13 mouse cellular contexts compared by ENCODE assay signal in the genomic region with DNA sequence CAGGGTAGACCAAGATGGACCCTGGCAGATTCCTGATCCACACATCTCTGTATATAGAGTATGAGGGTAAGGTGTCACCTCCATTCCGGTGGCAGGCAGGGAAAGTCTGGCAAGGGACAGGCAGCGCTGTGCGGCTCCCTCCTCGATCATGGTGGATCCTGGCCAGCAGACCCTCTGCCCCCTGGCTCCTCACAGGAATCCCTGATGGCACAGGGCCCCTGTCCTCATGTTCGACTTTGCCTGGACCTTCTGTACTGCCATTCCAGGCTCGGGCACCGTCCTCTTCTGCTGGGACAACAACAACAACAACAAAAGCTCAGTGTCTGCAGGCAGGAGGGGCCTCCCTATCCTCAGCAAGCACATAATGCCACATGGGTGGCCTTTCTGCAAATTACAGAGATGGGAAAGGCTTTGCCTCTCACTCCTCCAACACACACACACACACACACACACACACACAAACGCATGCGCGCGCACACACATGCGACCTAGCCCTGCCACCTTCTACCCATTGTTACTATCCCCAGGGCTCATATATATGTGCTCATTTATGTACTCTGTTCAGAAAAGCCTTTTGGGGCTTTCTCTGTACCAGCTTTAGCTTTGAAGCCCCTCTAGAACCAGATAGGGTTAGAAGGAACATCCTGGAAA. TPM values are rescaled to one million over a fixed set of nuclear protein-coding genes. Genes with fewer than 3 reads are reported as not detected.
DNase-seq lines count a peak whose midpoint lies in the region; ATAC-seq and TF ChIP-seq lines count a peak whose summit lies in the region.
"Had no signal": no experiment of that assay in that cellular context is flagged by ENCODE, and none has a peak within 500 bp of the region (broad histone marks: within the 10 kb centered on the region; RNA-seq: fewer than 3 reads in every experiment).

No protein-coding gene starts in this region.

- H3K9me3 ChIP-seq in intestine, embryonic 15.5 days: no peaks in the 10 kb centered on the region
- no peaks in the 10 kb centered on the region for H3K9me3 ChIP-seq in intestine, embryonic 16.5 days (ENCODE audit: control insufficient read depth, low read length)
- no peaks in the 10 kb centered on the region for H3K9me3 ChIP-seq in embryonic facial prominence, embryonic 14.5 days (ENCODE audit: control insufficient read depth, low read length)
- no peaks in the 10 kb centered on the region for H3K9me3 ChIP-seq in hindbrain, embryonic 15.5 days
- no peaks in the 10 kb centered on the region for H3K9me3 ChIP-seq in midbrain, postnatal 0 days (ENCODE audit: low read length)
- H3K9me3 ChIP-seq: G1E; limb, embryonic 15.5 days had no signal

- H3K4me2 ChIP-seq in intestine, embryonic 15.5 days (replicated peaks): no peak overlapping the region
- H3K4me2 ChIP-seq in intestine, embryonic 16.5 days (ENCODE audit: low read depth, low read length): no peak overlapping the region
- H3K4me2 ChIP-seq in embryonic facial prominence, embryonic 14.5 days (ENCODE audit: low read depth, low read length): no peak overlapping the region
- peak overlapping the region; percentile 58 for H3K4me2 ChIP-seq in hindbrain, embryonic 15.5 days
- H3K4me2 ChIP-seq in midbrain, postnatal 0 days (ENCODE audit: low read depth, low read length, poor library complexity, severe bottlenecking): peak overlapping the region; percentile 61
- H3K4me2 ChIP-seq: limb, embryonic 15.5 days had no signal

- 80% methylated on average over 12 of the region's 12 CpGs for WGBS in intestine, embryonic 15.5 days
- 80% methylated on average over 12 of the region's 12 CpGs for WGBS in intestine, embryonic 16.5 days
- WGBS in embryonic facial prominence, embryonic 14.5 days: 80% methylated on average over 12 of the region's 12 CpGs
- WGBS in hindbrain, embryonic 15.5 days: 15% methylated on average over 12 of the region's 12 CpGs
- 16% methylated on average over 12 of the region's 12 CpGs for WGBS in midbrain, postnatal 0 days

- H3K36me3 ChIP-seq in intestine, embryonic 15.5 days: no peaks in the 10 kb centered on the region
- peaks cover 5% of the 10 kb centered on the region; the same call in 1 of the 2 replicates for H3K36me3 ChIP-seq in intestine, embryonic 16.5 days (ENCODE audit: control insufficient read depth, insufficient read depth, low read length)
- H3K36me3 ChIP-seq in embryonic facial prominence, embryonic 14.5 days (ENCODE audit: control insufficient read depth, insufficient read depth, low read length): peaks cover 56% of the 10 kb centered on the region
- H3K36me3 ChIP-seq in hindbrain, embryonic 15.5 days: peaks cover 43% of the 10 kb centered on the region
- peaks cover 33% of the 10 kb centered on the region for H3K36me3 ChIP-seq in midbrain, postnatal 0 days (ENCODE audit: insufficient read depth, low read length)
- H3K36me3 ChIP-seq: G1E had no signal

- DNase-seq in embryonic facial prominence, embryonic 14.5 days (ENCODE audit: low spot score): no peak
- peak; percentile 65 for DNase-seq in midbrain, postnatal 0 days (ENCODE audit: low spot score)
- no peak for DNase-seq in heart, postnatal 36 days
- DNase-seq in yolk sac, embryonic 10.5 days (ENCODE audit: low spot score): no peak
- DNase-seq: cerebellum, adult 11 months; lung, postnatal 10 days had no signal

- ATAC-seq in intestine, embryonic 15.5 days: 0 out of 2 replicates have a peak, but pooled peaks have one; percentile 11
- ATAC-seq in intestine, embryonic 16.5 days: no peak
- peak; percentile 13; the same call in 1 of the 2 replicates for ATAC-seq in embryonic facial prominence, embryonic 14.5 days (ENCODE audit: low read depth)
- ATAC-seq in hindbrain, embryonic 15.5 days (ENCODE audit: low FRiP score, low read depth): peak; percentile 65
- ATAC-seq in midbrain, postnatal 0 days (ENCODE audit: low FRiP score): peak; percentile 52
- no peak for ATAC-seq in frontal cortex, adult (ENCODE audit: low TSS enrichment)

- intact Hi-C loops in heart, postnatal 36 days (cut with DNase I): no loop called here

- no peak for TF ChIP-seq CTCF in midbrain, postnatal 0 days (IDR thresholded peaks at IDR 0.05)

- H3K27ac ChIP-seq in intestine, embryonic 15.5 days: no peak overlapping the region
- no peak overlapping the region for H3K27ac ChIP-seq in intestine, embryonic 16.5 days (ENCODE audit: low read length)
- no peak overlapping the region for H3K27ac ChIP-seq in embryonic facial prominence, embryonic 14.5 days (replicated peaks; ENCODE audit: low read depth, low read length)
- H3K27ac ChIP-seq in hindbrain, embryonic 15.5 days (replicated peaks): peak overlapping the region; percentile 92
- peak overlapping the region; percentile 90 for H3K27ac ChIP-seq in midbrain, postnatal 0 days (ENCODE audit: low read depth, low read length)
- H3K27ac ChIP-seq: limb, embryonic 15.5 days had no signal

- no peaks in the 10 kb centered on the region for H3K27me3 ChIP-seq in intestine, embryonic 15.5 days (replicated peaks)
- H3K27me3 ChIP-seq in intestine, embryonic 16.5 days (replicated peaks; ENCODE audit: control insufficient read depth, insufficient read depth, low read length): no peaks in the 10 kb centered on the region
- no peaks in the 10 kb centered on the region for H3K27me3 ChIP-seq in embryonic facial prominence, embryonic 14.5 days (replicated peaks; ENCODE audit: control insufficient read depth, insufficient read depth, low read length)
- no peaks in the 10 kb centered on the region for H3K27me3 ChIP-seq in hindbrain, embryonic 15.5 days
- no peaks in the 10 kb centered on the region for H3K27me3 ChIP-seq in midbrain, postnatal 0 days (ENCODE audit: insufficient read depth, low read length)
- H3K27me3 ChIP-seq: limb, embryonic 15.5 days had no signal

- H3K4me1 ChIP-seq in intestine, embryonic 15.5 days (replicated peaks): peaks cover 16% of the 10 kb centered on the region
- peaks cover 3% of the 10 kb centered on the region; the same call in 1 of the 2 replicates for H3K4me1 ChIP-seq in intestine, embryonic 16.5 days (ENCODE audit: control insufficient read depth, insufficient read depth, low read length)
- H3K4me1 ChIP-seq in embryonic facial prominence, embryonic 14.5 days (ENCODE audit: control insufficient read depth, insufficient read depth, low read length): no peaks in the 10 kb centered on the region
- H3K4me1 ChIP-seq in hindbrain, embryonic 15.5 days (replicated peaks): peaks cover 50% of the 10 kb centered on the region
- H3K4me1 ChIP-seq in midbrain, postnatal 0 days (ENCODE audit: insufficient read depth, low read length): peaks cover 35% of the 10 kb centered on the region

- H3K4me3 ChIP-seq in intestine, embryonic 15.5 days (replicated peaks): no peak overlapping the region
- no peak overlapping the region for H3K4me3 ChIP-seq in intestine, embryonic 16.5 days (ENCODE audit: low read length)
- no peak overlapping the region for H3K4me3 ChIP-seq in embryonic facial prominence, embryonic 14.5 days (ENCODE audit: low read depth, low read length)
- peak overlapping the region; percentile 30 for H3K4me3 ChIP-seq in hindbrain, embryonic 15.5 days
- H3K4me3 ChIP-seq in midbrain, postnatal 0 days (ENCODE audit: low read depth, low read length): peak overlapping the region; percentile 21
- H3K4me3 ChIP-seq: limb, embryonic 15.5 days; myocyte had no signal

- no peak overlapping the region for H3K9ac ChIP-seq in intestine, embryonic 15.5 days
- H3K9ac ChIP-seq in intestine, embryonic 16.5 days (ENCODE audit: low read depth, low read length): no peak overlapping the region
- H3K9ac ChIP-seq in embryonic facial prominence, embryonic 14.5 days (ENCODE audit: low read depth, low read length): no peak overlapping the region
- peak overlapping the region; percentile 28; the same call in 1 of the 2 replicates for H3K9ac ChIP-seq in hindbrain, embryonic 15.5 days
- H3K9ac ChIP-seq in midbrain, postnatal 0 days (replicated peaks; ENCODE audit: low read length, poor library complexity, severe bottlenecking): peak overlapping the region; percentile 46

RNA-seq across cellular contexts. Expression of gene Nyap1, which starts 7.6 kb away (rescaled TPM):
- 2.3 and 2.8 TPM in 2 replicates for polyA plus RNA-seq in intestine, embryonic 15.5 days (2015; fragmentation: Nextera tagmentation; extraction: Ambion mirVana)
- 2.2 and 2.3 TPM in 2 replicates for polyA plus RNA-seq in intestine, embryonic 16.5 days (2015; fragmentation: Nextera tagmentation; extraction: Ambion mirVana)
- 1.5 TPM in 2 replicates for polyA plus RNA-seq in embryonic facial prominence, embryonic 14.5 days (2014; fragmentation: Nextera tagmentation; extraction: Ambion mirVana)
- polyA plus RNA-seq in hindbrain, embryonic 15.5 days (2015; fragmentation: Nextera tagmentation; extraction: Ambion mirVana): 44.1 and 48.5 TPM in 2 replicates
- total RNA-seq in midbrain, postnatal 0 days (2014; rRNA removed): 230 and 261 TPM in 2 replicates
- 47.0 and 50.1 TPM in 2 replicates for polyA plus RNA-seq in midbrain, postnatal 0 days (2015; fragmentation: Nextera tagmentation; extraction: Ambion mirVana)
- total RNA-seq in heart, postnatal 36 days (2021): 1 to 10 TPM in 1 of 2 experiments, under 1 TPM in 1; 0.81 to 1.1 TPM

RNA-seq across cellular contexts. Expression of gene Tsc22d4, which starts 11.8 kb away (rescaled TPM):
- polyA plus RNA-seq in intestine, embryonic 15.5 days (2015; fragmentation: Nextera tagmentation; extraction: Ambion mirVana): 117 and 118 TPM in 2 replicates
- polyA plus RNA-seq in intestine, embryonic 16.5 days (2015; fragmentation: Nextera tagmentation; extraction: Ambion mirVana): 116 and 122 TPM in 2 replicates
- polyA plus RNA-seq in embryonic facial prominence, embryonic 14.5 days (2014; fragmentation: Nextera tagmentation; extraction: Ambion mirVana): 134 and 141 TPM in 2 replicates
- polyA plus RNA-seq in hindbrain, embryonic 15.5 days (2015; fragmentation: Nextera tagmentation; extraction: Ambion mirVana): 84.5 and 88.6 TPM in 2 replicates
- total RNA-seq in midbrain, postnatal 0 days (2014; rRNA removed): 188 and 320 TPM in 2 replicates
- polyA plus RNA-seq in midbrain, postnatal 0 days (2015; fragmentation: Nextera tagmentation; extraction: Ambion mirVana): 157 and 179 TPM in 2 replicates
- 100 to 1,000 TPM; 260 to 268 TPM for total RNA-seq in heart, postnatal 36 days (2021)

RNA-seq across cellular contexts. Expression of gene Ppp1r35, which starts 44.9 kb away (rescaled TPM):
- 22.3 and 22.7 TPM in 2 replicates for polyA plus RNA-seq in intestine, embryonic 15.5 days (2015; fragmentation: Nextera tagmentation; extraction: Ambion mirVana)
- 19.3 and 19.8 TPM in 2 replicates for polyA plus RNA-seq in intestine, embryonic 16.5 days (2015; fragmentation: Nextera tagmentation; extraction: Ambion mirVana)
- polyA plus RNA-seq in embryonic facial prominence, embryonic 14.5 days (2014; fragmentation: Nextera tagmentation; extraction: Ambion mirVana): 31.3 and 39.5 TPM in 2 replicates
- 43.4 and 44.7 TPM in 2 replicates for polyA plus RNA-seq in hindbrain, embryonic 15.5 days (2015; fragmentation: Nextera tagmentation; extraction: Ambion mirVana)
- total RNA-seq in midbrain, postnatal 0 days (2014; rRNA removed): 32.5 and 42.1 TPM in 2 replicates
- 38.8 and 47.8 TPM in 2 replicates for polyA plus RNA-seq in midbrain, postnatal 0 days (2015; fragmentation: Nextera tagmentation; extraction: Ambion mirVana)
- total RNA-seq in heart, postnatal 36 days (2021): 10 to 100 TPM; 10.7 to 12.3 TPM

RNA-seq across cellular contexts. Expression of gene Agfg2, which starts 49.2 kb away (rescaled TPM):
- polyA plus RNA-seq in intestine, embryonic 15.5 days (2015; fragmentation: Nextera tagmentation; extraction: Ambion mirVana): 19.5 and 20.8 TPM in 2 replicates
- polyA plus RNA-seq in intestine, embryonic 16.5 days (2015; fragmentation: Nextera tagmentation; extraction: Ambion mirVana): 18.6 and 19.8 TPM in 2 replicates
- polyA plus RNA-seq in embryonic facial prominence, embryonic 14.5 days (2014; fragmentation: Nextera tagmentation; extraction: Ambion mirVana): 10.2 and 10.4 TPM in 2 replicates
- 20.2 and 20.3 TPM in 2 replicates for polyA plus RNA-seq in hindbrain, embryonic 15.5 days (2015; fragmentation: Nextera tagmentation; extraction: Ambion mirVana)
- 20.4 and 28.1 TPM in 2 replicates for total RNA-seq in midbrain, postnatal 0 days (2014; rRNA removed)
- 15.5 and 16.9 TPM in 2 replicates for polyA plus RNA-seq in midbrain, postnatal 0 days (2015; fragmentation: Nextera tagmentation; extraction: Ambion mirVana)
- total RNA-seq in heart, postnatal 36 days (2021): 10 to 100 TPM; 11.6 to 18.3 TPM

RNA-seq across cellular contexts. Expression of gene Mepce, which starts 53.7 kb away (rescaled TPM):
- polyA plus RNA-seq in intestine, embryonic 15.5 days (2015; fragmentation: Nextera tagmentation; extraction: Ambion mirVana): 8.9 and 9.2 TPM in 2 replicates
- polyA plus RNA-seq in intestine, embryonic 16.5 days (2015; fragmentation: Nextera tagmentation; extraction: Ambion mirVana): 7.1 and 7.4 TPM in 2 replicates
- 12.2 and 15.2 TPM in 2 replicates for polyA plus RNA-seq in embryonic facial prominence, embryonic 14.5 days (2014; fragmentation: Nextera tagmentation; extraction: Ambion mirVana)
- 9.7 and 11.0 TPM in 2 replicates for polyA plus RNA-seq in hindbrain, embryonic 15.5 days (2015; fragmentation: Nextera tagmentation; extraction: Ambion mirVana)
- 40.8 and 46.0 TPM in 2 replicates for total RNA-seq in midbrain, postnatal 0 days (2014; rRNA removed)
- polyA plus RNA-seq in midbrain, postnatal 0 days (2015; fragmentation: Nextera tagmentation; extraction: Ambion mirVana): 16.1 and 17.6 TPM in 2 replicates
- 10 to 100 TPM; 25.6 to 35.3 TPM for total RNA-seq in heart, postnatal 36 days (2021)

Comparison
In these comparisons a context has a peak if more than half of its experiments do, and no peak if none do; other contexts are left out.
1. ATAC-seq: peak in intestine, embryonic 15.5 days (single experiment), embryonic facial prominence, embryonic 14.5 days (single experiment), hindbrain, embryonic 15.5 days (single experiment) and midbrain, postnatal 0 days (single experiment); none in intestine, embryonic 16.5 days (single experiment) and frontal cortex, adult (single experiment).
2. H3K27ac ChIP-seq: peak in hindbrain, embryonic 15.5 days (single experiment) and midbrain, postnatal 0 days (single experiment); none in intestine, embryonic 15.5 days (single experiment), intestine, embryonic 16.5 days (single experiment) and embryonic facial prominence, embryonic 14.5 days (single experiment).
3. H3K4me2 ChIP-seq: peak in hindbrain, embryonic 15.5 days (single experiment) and midbrain, postnatal 0 days (single experiment); none in intestine, embryonic 15.5 days (single experiment), intestine, embryonic 16.5 days (single experiment) and embryonic facial prominence, embryonic 14.5 days (single experiment).
4. H3K4me3 ChIP-seq: peak in hindbrain, embryonic 15.5 days (single experiment) and midbrain, postnatal 0 days (single experiment); none in intestine, embryonic 15.5 days (single experiment), intestine, embryonic 16.5 days (single experiment) and embryonic facial prominence, embryonic 14.5 days (single experiment).
5. H3K9ac ChIP-seq: peak in hindbrain, embryonic 15.5 days (single experiment) and midbrain, postnatal 0 days (single experiment); none in intestine, embryonic 15.5 days (single experiment), intestine, embryonic 16.5 days (single experiment) and embryonic facial prominence, embryonic 14.5 days (single experiment).
6. RNA of gene Nyap1, which starts 7.6 kb away (polyA plus RNA-seq): 47.0 to 50.1 TPM in midbrain, postnatal 0 days and 44.1 to 48.5 TPM in hindbrain, embryonic 15.5 days; 2.3 to 2.8 TPM in intestine, embryonic 15.5 days, 2.2 to 2.3 TPM in intestine, embryonic 16.5 days and 1.5 TPM in embryonic facial prominence, embryonic 14.5 days; every median in the first group is over 10 times any median in the second.